Mouse (Mus musculus): Measurements from ENCODE around the gene Adamts17. TPM values are rescaled to one million over a fixed set of nuclear protein-coding genes. Genes with fewer than 3 reads are reported as not detected.
A peak's percentile ranks its signal among the peaks of the same experiment; 100 is the strongest.

Adamts17 gene
- total RNA-seq, 2 experiments from 2014 or later = 5.5 to 10.6 TPM

DNA sequence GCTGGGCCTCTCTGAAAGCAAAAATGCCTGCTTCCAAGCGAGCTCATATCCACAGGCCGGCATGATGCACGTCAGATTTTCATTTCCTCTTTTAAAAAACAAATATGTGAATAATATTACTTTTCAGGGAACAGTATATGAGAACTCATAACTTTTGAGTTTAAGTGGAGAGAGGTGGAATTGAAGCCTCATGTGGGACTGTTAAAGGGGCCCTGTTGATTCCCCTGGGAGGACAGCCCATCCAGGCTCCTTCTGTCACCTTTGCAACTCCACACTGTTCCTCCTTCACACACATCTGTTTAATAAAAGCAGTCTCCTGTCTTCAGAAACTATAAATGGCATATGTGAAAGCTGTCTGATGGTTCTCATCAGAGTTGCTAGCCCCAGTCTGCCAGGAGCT lies 275.5 kb downstream of the Adamts17 start:
- intact Hi-C loops (cut with DNase I; ENCODE audit: low total_unique reads) = no loop called here
- DNase-seq = no peak

DNA sequence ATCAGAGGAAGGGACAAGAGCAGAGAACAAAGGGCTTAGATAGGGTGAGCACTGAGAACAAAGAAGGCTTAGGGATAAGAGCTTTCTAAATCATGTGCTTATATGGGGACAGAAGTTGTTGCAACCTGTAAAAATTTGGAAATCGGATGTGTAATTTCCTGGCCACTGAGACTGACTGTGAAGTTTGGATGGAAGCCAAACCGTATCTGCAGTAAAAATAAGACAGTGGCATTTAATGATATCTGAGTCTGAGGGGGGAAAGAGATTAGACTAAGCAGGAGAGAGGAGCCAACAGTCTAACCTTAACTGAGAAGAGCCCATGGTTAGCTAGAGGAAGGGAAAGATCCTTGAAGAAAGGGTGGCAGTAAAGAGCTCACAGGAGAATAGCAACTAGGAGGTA lies 295.6 kb downstream of the Adamts17 start:
- intact Hi-C loops (cut with DNase I; ENCODE audit: low total_unique reads) = no loop called here
- DNase-seq = no peak

DNA sequence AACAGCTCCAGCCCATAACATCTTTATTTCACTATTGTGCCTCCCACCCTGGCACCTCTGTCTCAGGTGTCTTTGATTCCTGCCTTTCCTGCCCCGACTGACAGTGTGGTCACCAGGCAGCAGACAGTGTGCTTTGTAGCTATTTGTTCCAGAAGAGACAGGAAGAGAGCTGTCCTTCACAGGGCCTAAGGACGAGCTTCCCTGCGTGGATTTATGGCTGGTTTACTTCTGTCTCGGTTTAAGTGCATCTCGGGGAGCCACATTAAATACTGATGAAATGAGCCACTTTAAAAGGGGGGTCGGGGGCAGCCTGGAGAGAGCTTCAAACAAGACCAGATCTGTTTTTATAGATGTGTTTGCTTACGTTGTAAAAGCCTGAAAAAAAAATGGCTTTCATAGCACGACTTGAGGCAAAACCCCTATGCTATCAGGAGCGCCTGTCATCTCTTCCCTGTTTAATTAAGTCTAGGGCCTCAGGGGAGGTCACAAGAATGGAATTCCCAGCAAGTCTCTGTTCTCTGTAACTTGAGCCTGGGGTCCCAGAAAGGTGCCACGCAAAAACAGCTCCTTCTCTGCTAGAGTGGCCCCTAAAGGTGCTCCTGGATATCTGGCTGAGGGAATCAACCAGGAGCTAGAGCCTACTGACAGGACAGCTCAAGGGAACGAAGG lies 302.9 kb downstream of the Adamts17 start:
- no peak for DNase-seq
- intact Hi-C loops (cut with DNase I; ENCODE audit: low total_unique reads) = no loop called here

DNA sequence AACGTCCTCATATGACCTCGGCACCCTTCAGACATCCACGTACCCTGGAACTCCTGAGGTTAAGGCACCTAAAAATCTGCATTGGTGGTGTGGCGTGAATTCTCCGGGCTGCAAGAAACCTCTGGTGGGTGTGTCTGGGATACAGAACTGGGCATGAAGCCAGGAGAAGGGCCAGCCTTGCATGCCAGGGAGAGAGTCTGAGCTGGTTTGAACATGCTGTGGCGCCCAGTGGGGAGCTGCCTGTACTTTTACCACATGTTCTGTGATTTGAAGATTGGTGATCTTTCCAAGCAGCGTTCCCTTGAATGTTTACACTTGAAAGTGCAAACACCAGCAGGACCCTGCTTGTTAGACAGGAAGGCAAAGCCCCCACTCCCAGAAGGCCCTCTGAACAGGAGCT lies 306.2 kb downstream of the Adamts17 start:
- no peak for DNase-seq
- intact Hi-C loops (cut with DNase I; ENCODE audit: low total_unique reads) = no loop called here

DNA sequence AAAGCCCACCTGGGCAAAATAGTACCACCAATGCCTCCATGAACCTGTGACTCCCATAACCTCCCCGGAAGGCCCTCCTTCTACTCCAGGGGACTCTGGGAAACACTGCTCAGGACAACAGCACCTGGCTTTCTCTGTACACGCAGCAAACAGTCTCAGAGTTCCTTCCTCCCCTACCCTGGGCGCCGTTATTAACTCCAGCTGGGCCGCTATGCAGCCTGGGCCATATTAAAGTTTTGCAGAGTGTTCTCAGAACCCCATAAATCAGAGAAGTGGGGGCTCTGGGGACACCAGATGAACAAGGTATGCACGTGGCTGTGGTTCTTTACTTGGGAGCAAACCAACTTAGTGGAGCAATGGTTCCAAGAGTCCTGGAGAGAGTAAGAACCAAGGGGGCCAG lies 306.6 kb downstream of the Adamts17 start:
- DNase-seq = no peak
- intact Hi-C loops (cut with DNase I; ENCODE audit: low total_unique reads) = no loop called here

DNA sequence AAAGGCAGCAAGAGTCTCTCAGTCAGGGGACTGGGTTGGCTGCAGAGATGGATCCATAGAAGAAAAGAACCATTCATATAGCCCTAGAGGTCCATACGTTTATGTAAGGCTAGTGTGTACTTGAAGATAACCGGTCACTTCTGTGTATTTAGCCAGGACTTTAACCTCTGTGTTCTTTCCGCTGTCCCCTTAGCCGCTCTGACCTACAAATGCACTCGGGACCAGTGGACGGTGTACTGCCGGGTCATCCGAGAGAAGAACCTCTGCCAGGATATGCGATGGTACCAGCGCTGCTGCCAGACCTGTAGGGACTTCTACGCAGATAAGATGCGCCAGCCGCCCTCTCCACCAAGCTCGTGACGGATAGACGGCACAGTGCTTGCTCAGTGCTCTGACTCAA lies 310.2 kb downstream of the Adamts17 start:
- DNase-seq = no peak
- intact Hi-C loops (cut with DNase I; ENCODE audit: low total_unique reads) = no loop called here

DNA sequence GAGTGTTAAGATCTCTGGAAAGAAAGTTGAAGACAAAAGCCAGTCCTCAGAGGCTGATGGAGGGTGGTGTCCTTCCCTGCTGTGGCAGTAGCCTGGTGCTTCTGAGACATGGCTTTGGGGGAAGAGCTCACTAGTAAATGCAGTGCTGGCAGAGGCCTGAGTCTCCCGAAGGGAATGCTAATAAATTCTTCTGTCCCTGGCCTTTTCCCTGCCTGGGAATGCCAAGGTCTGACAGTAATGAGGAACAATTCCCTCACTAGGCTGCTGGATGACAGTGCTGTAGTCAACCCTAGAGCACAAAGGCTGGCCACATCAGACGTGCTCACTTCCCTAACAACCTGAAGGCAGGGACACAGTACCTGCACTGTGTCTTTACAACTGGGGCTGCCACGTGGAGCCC lies 313.1 kb downstream of the Adamts17 start:
- intact Hi-C loops (cut with DNase I; ENCODE audit: low total_unique reads) = no loop called here
- no peak for DNase-seq

DNA sequence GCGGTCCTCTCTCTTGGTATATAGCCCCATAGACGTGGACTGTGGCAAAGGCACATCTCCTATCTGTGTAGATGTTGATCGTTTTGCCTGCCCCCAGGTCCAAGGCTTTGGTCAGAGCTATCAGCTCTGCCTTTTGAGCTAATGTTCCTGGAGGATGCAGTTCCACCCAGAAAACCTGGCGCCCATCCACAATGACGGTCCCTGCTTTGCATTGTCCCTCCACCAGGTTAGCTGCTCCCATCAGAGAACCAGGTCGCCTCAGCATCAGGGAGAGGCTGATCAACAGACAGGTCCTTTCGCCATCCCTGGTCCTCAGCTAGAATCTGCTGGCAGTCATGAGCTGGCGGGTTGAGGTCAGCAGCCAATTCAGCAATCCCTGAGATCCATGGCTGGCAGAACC lies 322.6 kb downstream of the Adamts17 start:
- intact Hi-C loops (cut with DNase I; ENCODE audit: low total_unique reads) = no loop called here
- DNase-seq = no peak

DNA sequence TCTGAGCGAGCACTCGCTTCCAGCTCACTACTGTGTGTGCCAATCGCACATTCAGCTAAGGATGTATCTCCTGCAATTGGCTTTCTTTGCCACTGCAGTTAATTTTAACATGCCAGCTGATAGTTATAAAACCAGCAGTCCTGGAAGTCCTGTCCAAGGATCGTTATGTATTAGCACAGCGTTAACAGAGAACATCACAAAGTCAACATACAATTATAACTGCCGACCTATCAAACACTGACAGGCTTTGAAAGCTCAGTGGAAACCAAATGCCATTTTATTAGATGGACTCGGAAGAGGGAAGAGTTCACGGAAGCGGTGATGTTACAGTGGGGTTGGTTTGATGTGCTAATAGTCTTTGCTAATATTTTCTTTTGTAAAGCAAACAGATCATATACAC lies 328.8 kb downstream of the Adamts17 start:
- intact Hi-C loops (cut with DNase I; ENCODE audit: low total_unique reads) = no loop called here
- no peak for DNase-seq

DNA sequence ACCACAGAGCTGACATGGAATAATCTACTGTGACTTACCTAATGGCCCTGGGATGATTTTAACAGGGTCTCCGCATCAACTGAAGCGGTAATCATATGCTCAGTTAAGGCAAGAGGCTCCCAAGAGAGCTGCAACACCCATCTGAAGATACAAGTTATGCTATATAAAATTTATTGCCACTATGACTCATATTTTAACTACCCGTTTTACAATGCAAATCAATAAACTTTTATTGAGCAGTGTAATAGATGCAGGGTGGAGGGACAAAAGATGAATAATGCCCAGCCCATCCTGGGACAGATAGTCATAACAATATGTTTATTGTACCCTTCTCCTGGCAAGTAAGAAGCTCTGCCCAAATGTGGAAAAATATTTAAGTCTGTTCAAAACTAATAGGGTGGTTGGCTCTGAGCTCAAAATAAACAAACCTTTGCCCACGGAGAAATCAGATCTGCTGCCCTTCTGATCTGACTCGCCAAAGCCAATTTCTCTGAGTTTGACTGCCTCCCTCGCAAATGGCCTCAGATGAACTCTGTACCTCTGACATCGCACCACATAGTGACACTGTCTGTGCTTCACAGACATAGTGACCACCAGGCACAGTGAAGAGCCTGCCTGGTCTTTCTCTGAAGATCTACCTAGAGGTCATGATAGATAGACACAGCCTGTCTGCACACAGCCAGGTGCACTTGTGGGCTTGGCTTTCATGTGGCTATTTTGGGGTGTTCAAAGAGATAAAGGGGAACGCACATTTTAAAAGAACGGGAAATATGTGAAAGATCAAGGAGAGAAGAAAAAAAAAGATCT lies 329.4 kb downstream of the Adamts17 start:
- DNase-seq = no peak
- intact Hi-C loops (cut with DNase I; ENCODE audit: low total_unique reads) = no loop called here

DNA sequence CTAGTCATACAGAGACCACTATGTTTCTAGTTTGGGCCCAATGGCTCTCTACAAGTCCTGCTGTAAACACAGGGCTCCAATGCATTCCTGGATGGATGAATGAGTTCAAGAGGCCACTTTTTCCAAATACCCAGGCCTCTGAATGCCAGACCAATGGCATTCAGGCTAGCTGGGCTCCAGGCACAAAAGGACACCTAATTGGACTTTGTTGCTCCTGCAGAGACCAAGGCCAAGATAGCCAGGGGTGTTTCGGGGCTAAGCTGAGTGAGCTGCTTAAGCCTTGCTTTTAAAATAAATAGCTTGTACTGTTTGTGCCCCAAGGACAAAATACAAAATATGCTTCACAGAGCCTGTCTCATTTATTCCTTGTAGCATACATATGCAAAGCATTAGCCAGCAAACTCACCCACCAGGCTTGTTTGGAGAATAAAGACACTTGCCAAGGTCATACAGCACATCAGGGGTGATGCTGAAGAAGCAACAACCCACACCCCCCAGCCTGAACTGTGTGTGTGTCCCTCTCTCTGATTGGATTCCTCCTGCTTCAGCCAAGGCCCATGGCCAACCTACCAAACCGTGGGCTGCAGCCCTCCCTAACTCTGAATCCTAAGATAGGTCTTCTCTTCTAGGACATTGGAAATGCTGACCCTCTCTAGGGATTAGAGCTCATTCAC lies 334.1 kb downstream of the Adamts17 start:
- intact Hi-C loops (cut with DNase I; ENCODE audit: low total_unique reads) = no loop called here
- no peak for DNase-seq

DNA sequence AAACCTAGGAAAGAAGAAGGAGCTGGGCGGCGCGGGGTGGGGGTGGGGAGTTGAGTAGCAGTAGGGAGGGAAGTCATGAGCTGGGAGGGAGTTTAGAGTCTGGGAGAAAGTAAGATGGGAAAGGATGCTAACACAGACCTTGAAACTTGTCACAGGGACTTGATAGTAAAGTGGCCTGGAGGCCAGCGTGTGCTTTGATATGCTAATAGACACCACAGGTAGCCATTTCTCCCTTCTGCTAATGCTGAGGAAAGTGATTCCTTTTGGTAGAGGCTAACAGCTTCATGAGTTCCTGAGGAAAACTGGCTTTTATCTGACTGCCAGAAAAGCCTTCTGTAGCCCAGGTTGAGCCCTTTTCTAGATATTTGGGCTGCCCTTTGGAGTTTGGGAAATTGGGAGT lies 344.3 kb downstream of the Adamts17 start:
- intact Hi-C loops (cut with DNase I; ENCODE audit: low total_unique reads) = no loop called here
- DNase-seq = no peak

DNA sequence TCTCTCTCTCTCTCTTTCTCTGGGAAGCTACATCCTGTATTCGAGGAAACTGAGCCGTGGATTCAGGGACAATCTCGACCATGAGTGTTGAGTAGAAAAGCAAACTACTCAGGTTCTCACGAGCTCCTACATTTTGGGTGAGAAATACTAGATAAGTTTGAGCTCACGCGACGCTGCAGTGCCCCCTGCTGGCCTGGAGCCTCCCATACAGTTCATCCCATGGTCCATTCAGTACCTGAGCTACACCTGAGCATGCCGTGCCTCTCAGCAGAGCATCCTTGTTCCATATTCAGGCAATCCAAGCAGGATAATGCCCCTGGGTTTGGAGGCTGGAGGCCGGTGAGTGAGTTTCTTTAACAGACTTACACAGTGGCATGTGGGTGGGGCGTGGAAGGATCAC lies 359.9 kb downstream of the Adamts17 start:
- peak; percentile 57 for DNase-seq
- intact Hi-C loops (cut with DNase I; ENCODE audit: low total_unique reads) = loop anchor here (2.0 kb wide), 1 partner anchor 359 kb away; no protein-coding TSS in a partner anchor

Other genes with a start within 250 kb of the Adamts17 start
- gene Asb7, start 150.1 kb upstream of the Adamts17 start, total RNA-seq (2021) = 1 to 10 TPM; 8.6 to 9.6 TPM
- 1 to 10 TPM; 2.4 to 3.5 TPM for gene Lins1, start 149.8 kb upstream of the Adamts17 start, total RNA-seq (2021)
- gene Cers3, start 96.2 kb upstream of the Adamts17 start, total RNA-seq (2021) = not detected

All from gastrocnemius, postnatal 14 days (tissue).